Mouse (Mus musculus): Measurements from ENCODE around the gene Camta2. TPM values are rescaled to one million over a fixed set of nuclear protein-coding genes. Genes with fewer than 3 reads are reported as not detected.

Gene Camta2
- total RNA-seq, 2 experiments from 2014 or later = 39.2 to 39.6 TPM

- intact Hi-C loops (cut with DNase I) = no loop called here
These were observed 9.5 kb upstream of the Camta2 start for GRCm38 (mm10) chr11:70697376-70697775.

GRCm38 (mm10) chr11:70693504-70693903 is 5.6 kb upstream of the Camta2 start:
- DNase-seq = no peak
- intact Hi-C loops (cut with DNase I) = no loop called here

More at GRCm38 (mm10) chr11:70697376-70697775, 9.5 kb upstream of the Camta2 start:
- DNase-seq = no peak

GRCm38 (mm10) chr11:70689578-70689977 is 1.7 kb upstream of the Camta2 start:
- intact Hi-C loops (cut with DNase I) = loop anchor here (5.0 kb wide), 1 partner anchor 68 kb away; no protein-coding TSS in a partner anchor
- DNase-seq = no peak

GRCm38 (mm10) chr11:70688372-70688771 is 467 bp upstream of the Camta2 start:
- no peak for DNase-seq
- intact Hi-C loops (cut with DNase I) = loop anchor here (5.0 kb wide), 1 partner anchor 69 kb away; no protein-coding TSS in a partner anchor

GRCm38 (mm10) chr11:70686901-70687566 is 871 bp downstream of the Camta2 start:
- peak; percentile 38 to 58 for DNase-seq
- intact Hi-C loops (cut with DNase I) = loop anchor here (1.0 to 5.0 kb wide), 2 partner anchors 16 to 70 kb away; no protein-coding TSS in a partner anchor

- no peak for DNase-seq
- intact Hi-C loops (cut with DNase I) = no loop called here
These were observed 4.3 kb downstream of the Camta2 start for GRCm38 (mm10) chr11:70683640-70684039.

GRCm38 (mm10) chr11:70681897-70682581 is 5.9 kb downstream of the Camta2 start:
- intact Hi-C loops (cut with DNase I) = no loop called here
- no peak for DNase-seq

- intact Hi-C loops (cut with DNase I) = no loop called here
- no peak for DNase-seq
These were observed 6.7 kb downstream of the Camta2 start for GRCm38 (mm10) chr11:70681170-70681569.

GRCm38 (mm10) chr11:70679894-70680293 is 8.0 kb downstream of the Camta2 start:
- DNase-seq = no peak
- intact Hi-C loops (cut with DNase I) = no loop called here

GRCm38 (mm10) chr11:70679361-70679760 is 8.5 kb downstream of the Camta2 start:
- intact Hi-C loops (cut with DNase I) = no loop called here
- no peak for DNase-seq

- no peak for DNase-seq
- intact Hi-C loops (cut with DNase I) = no loop called here
These were observed 9.3 kb downstream of the Camta2 start for GRCm38 (mm10) chr11:70678576-70678975.

- intact Hi-C loops (cut with DNase I) = no loop called here
- no peak for DNase-seq
These were observed 9.8 kb downstream of the Camta2 start for GRCm38 (mm10) chr11:70678092-70678491.

- DNase-seq = no peak
- intact Hi-C loops (cut with DNase I) = no loop called here
These were observed 13.4 kb downstream of the Camta2 start for GRCm38 (mm10) chr11:70674501-70674900.

GRCm38 (mm10) chr11:70674014-70674413 is 13.9 kb downstream of the Camta2 start:
- intact Hi-C loops (cut with DNase I) = no loop called here
- no peak for DNase-seq

- DNase-seq = no peak
- intact Hi-C loops (cut with DNase I) = loop anchor here (1.0 kb wide), 1 partner anchor 16 kb away; no protein-coding TSS in a partner anchor
These were observed 16.4 kb downstream of the Camta2 start for GRCm38 (mm10) chr11:70671333-70672047.

- no peak for DNase-seq
- intact Hi-C loops (cut with DNase I) = no loop called here
These were observed 17.4 kb downstream of the Camta2 start for GRCm38 (mm10) chr11:70670483-70670882.

GRCm38 (mm10) chr11:70669582-70670345 is 18.1 kb downstream of the Camta2 start:
- DNase-seq = peak; percentile 71 to 72
- intact Hi-C loops (cut with DNase I) = no loop called here

- intact Hi-C loops (cut with DNase I) = loop anchor here (1.0 kb wide), 1 partner anchor 13 kb away; no protein-coding TSS in a partner anchor
- DNase-seq = peak; percentile 94 to 97
These were observed 19.0 kb downstream of the Camta2 start, which contains the start of gene Spag7 for GRCm38 (mm10) chr11:70668771-70669505. Spag7 (minus strand) TSS chr11:70669416.

GRCm38 (mm10) chr11:70668335-70668770 is 19.6 kb downstream of the Camta2 start:
- no peak for DNase-seq
- intact Hi-C loops (cut with DNase I) = loop anchor here (1.0 kb wide), 1 partner anchor 12 kb away; no protein-coding TSS in a partner anchor
